ENCODE assay signal across 22 mouse cellular contexts in the genomic region with DNA sequence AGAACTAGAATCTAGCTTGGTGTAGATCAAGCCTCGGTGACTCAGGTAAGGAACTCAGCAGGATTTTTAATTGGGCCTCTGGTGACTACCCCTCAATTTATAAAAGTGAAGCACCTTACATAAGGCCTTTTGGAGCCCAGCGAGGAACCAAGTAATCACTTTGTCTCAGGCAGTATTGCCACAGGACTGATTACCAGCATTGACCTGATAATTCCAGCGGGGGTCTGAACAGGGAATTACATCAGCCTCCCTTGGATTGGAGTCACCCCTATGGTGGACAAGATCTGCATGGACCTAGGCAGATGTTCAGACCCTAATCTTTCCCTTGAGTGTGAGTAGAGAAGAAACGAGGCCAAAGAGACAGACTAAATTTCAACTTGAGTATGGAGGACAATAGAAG. TPM values are rescaled to one million over a fixed set of nuclear protein-coding genes. Genes with fewer than 3 reads are reported as not detected.
DNase-seq lines count a peak whose midpoint lies in the region; ATAC-seq and TF ChIP-seq lines count a peak whose summit lies in the region.
"Had no signal": no experiment of that assay in that cellular context is flagged by ENCODE, and none has a peak within 500 bp of the region (broad histone marks: within the 10 kb centered on the region; RNA-seq: fewer than 3 reads in every experiment).

No protein-coding gene starts in this region.

- ATAC-seq in midbrain, embryonic 11.5 days (ENCODE audit: low FRiP score), result no peak
- ATAC-seq in midbrain, postnatal 0 days (ENCODE audit: low FRiP score), result no peak
- ATAC-seq: activated CD4-positive, CD25-positive, alpha-beta regulatory T cell, adult 4 months; CD4-positive, CD25-positive, alpha-beta regulatory T cell, adult 4 months; Patski had no signal

- no peak for TF ChIP-seq POLR2A in MEL (IDR thresholded peaks at IDR 0.05; ENCODE audit: control insufficient read depth in 1 of 2, insufficient read depth in 1 of 2, low read depth in 1 of 2, low read length in 2 of 2, poor library complexity in 1 of 2)

- WGBS in midbrain, embryonic 11.5 days, result 77% methylated on average over 4 of the region's 4 CpGs
- 87% methylated on average over 4 of the region's 4 CpGs for WGBS in midbrain, postnatal 0 days

- DNase-seq in midbrain, embryonic 11.5 days (ENCODE audit: low spot score, missing footprints), result peak; percentile 28
- DNase-seq in midbrain, postnatal 0 days (ENCODE audit: low spot score), result no peak
- no peak for DNase-seq in MEL (ENCODE audit: low read depth, low spot score)
- no peak for DNase-seq in right cerebral cortex, adult 2 months (ENCODE audit: low spot score in 2 of 2)
- DNase-seq: adrenal gland, adult 2 months; adrenal gland, adult 8-10 months; adrenal gland, postnatal 10 days; adrenal gland, postnatal 14 days; adrenal gland, postnatal 25 days; adrenal gland, postnatal 36 days; B cell, adult 2 months; cerebellum, adult 11 months; cerebellum, adult 11-12 months; cerebellum, adult 18-20 months; cerebellum, adult 2 months had no signal

- no peaks in the 10 kb centered on the region; the same call in 1 of the 2 replicates for H3K9me3 ChIP-seq in midbrain, embryonic 11.5 days (ENCODE audit: control insufficient read depth, low read length)
- H3K9me3 ChIP-seq in midbrain, postnatal 0 days (ENCODE audit: low read length), result no peaks in the 10 kb centered on the region
- H3K9me3 ChIP-seq in MEL (replicated peaks; ENCODE audit: insufficient read depth, low read length), result no peaks in the 10 kb centered on the region
- H3K9me3 ChIP-seq: G1E had no signal

- TF ChIP-seq CTCF in midbrain, postnatal 0 days (IDR thresholded peaks at IDR 0.05), result no peak
- no peak for TF ChIP-seq CTCF in MEL (IDR thresholded peaks at IDR 0.05 in 2 of 3, conservative IDR thresholded peaks at IDR 0.05 in 1 of 3; ENCODE audit: control insufficient read depth in 1 of 3, insufficient read depth in 1 of 3, low read depth in 2 of 3, low read length in 3 of 3, poor library complexity in 1 of 3, severe bottlenecking in 1 of 3)

- no peak overlapping the region for H3K9ac ChIP-seq in midbrain, embryonic 11.5 days (ENCODE audit: low read length)
- H3K9ac ChIP-seq in midbrain, postnatal 0 days (replicated peaks; ENCODE audit: low read length, poor library complexity, severe bottlenecking), result no peak overlapping the region
- no peak overlapping the region for H3K9ac ChIP-seq in MEL (ENCODE audit: control insufficient read depth, low read depth, low read length, poor library complexity, severe bottlenecking)

- H3K27me3 ChIP-seq in midbrain, embryonic 11.5 days (ENCODE audit: control insufficient read depth, insufficient read depth, low read length), result no peaks in the 10 kb centered on the region
- H3K27me3 ChIP-seq in midbrain, postnatal 0 days (ENCODE audit: insufficient read depth, low read length), result no peaks in the 10 kb centered on the region
- no peaks in the 10 kb centered on the region for H3K27me3 ChIP-seq in MEL (ENCODE audit: control insufficient read depth in 1 of 2, insufficient read depth in 2 of 2, low read length in 2 of 2)
- H3K27me3 ChIP-seq: CH12.LX, Patski had no signal

- H3K4me1 ChIP-seq in midbrain, embryonic 11.5 days (ENCODE audit: control insufficient read depth, insufficient read depth, low read length), result no peaks in the 10 kb centered on the region
- H3K4me1 ChIP-seq in midbrain, postnatal 0 days (ENCODE audit: insufficient read depth, low read length), result no peaks in the 10 kb centered on the region
- peaks cover 5 to 8% of the 10 kb centered on the region in 2 experiments; a peak in 2 of 4 replicates for H3K4me1 ChIP-seq in MEL (ENCODE audit: control insufficient read depth in 1 of 2, insufficient read depth in 2 of 2, low read length in 2 of 2)

- H3K4me3 ChIP-seq in midbrain, embryonic 11.5 days (ENCODE audit: low read depth, low read length), result no peak overlapping the region
- H3K4me3 ChIP-seq in midbrain, postnatal 0 days (ENCODE audit: low read depth, low read length), result no peak overlapping the region
- no peak overlapping the region for H3K4me3 ChIP-seq in MEL (ENCODE audit: control insufficient read depth in 1 of 2, insufficient read depth in 1 of 2, low read depth in 2 of 2, low read length in 2 of 2)

- no peak overlapping the region for H3K27ac ChIP-seq in midbrain, embryonic 11.5 days (ENCODE audit: low read depth, low read length)
- no peak overlapping the region for H3K27ac ChIP-seq in midbrain, postnatal 0 days (ENCODE audit: low read depth, low read length)
- no peak overlapping the region for H3K27ac ChIP-seq in MEL (ENCODE audit: control insufficient read depth, low read depth, low read length)

- no peaks in the 10 kb centered on the region for H3K36me3 ChIP-seq in midbrain, embryonic 11.5 days (ENCODE audit: control insufficient read depth, insufficient read depth, low read length)
- H3K36me3 ChIP-seq in midbrain, postnatal 0 days (ENCODE audit: insufficient read depth, low read length), result no peaks in the 10 kb centered on the region
- no peaks in the 10 kb centered on the region for H3K36me3 ChIP-seq in MEL (ENCODE audit: control insufficient read depth in 1 of 2, insufficient read depth in 2 of 2, low read length in 2 of 2)
- H3K36me3 ChIP-seq: G1E had no signal

- H3K4me2 ChIP-seq in midbrain, embryonic 11.5 days, result no peak overlapping the region
- H3K4me2 ChIP-seq in midbrain, postnatal 0 days (ENCODE audit: low read depth, low read length, poor library complexity, severe bottlenecking), result no peak overlapping the region

- TF ChIP-seq RAD21 in MEL (IDR thresholded peaks at IDR 0.05; ENCODE audit: low read depth, low read length), result no peak

- TF ChIP-seq EP300 in MEL (IDR thresholded peaks at IDR 0.05; ENCODE audit: low read depth in 1 of 2, low read length in 2 of 2), result peak in 1 of 2 experiments; percentile 63; a peak in 1 of 4 replicates

- H3K79me2 ChIP-seq in MEL (ENCODE audit: control insufficient read depth, insufficient read depth, low read length, poor library complexity), result no peaks in the 10 kb centered on the region

TF ChIP-seq in MEL, 35 proteins besides CTCF, POLR2A, EP300 and RAD21:
- peak; percentile 78; the same call in 1 of the 2 replicates for TF ChIP-seq TCF12 (IDR thresholded peaks at IDR 0.05; ENCODE audit: low read depth, low read length)
- no peak for TF ChIP-seq MXI1 (IDR thresholded peaks at IDR 0.05; ENCODE audit: low read depth, low read length)

RNA-seq across cellular contexts. Expression of gene Dbx2, which starts 26.9 kb away (rescaled TPM):
- polyA plus RNA-seq in midbrain, embryonic 11.5 days (2014; fragmentation: Nextera tagmentation; extraction: Ambion mirVana), result 3.0 and 4.0 TPM in 2 replicates
- 4.9 and 5.8 TPM in 2 replicates for total RNA-seq in midbrain, postnatal 0 days (2014; rRNA removed)
- 18.4 and 23.0 TPM in 2 replicates for polyA plus RNA-seq in midbrain, postnatal 0 days (2015; fragmentation: Nextera tagmentation; extraction: Ambion mirVana)
- 0.04 and 0.10 TPM in 2 replicates for total RNA-seq in MEL (2012; rRNA removed)
- polyA plus RNA-seq in MEL (2012; ENCODE audit: insufficient read depth in 1 of 2, insufficient read length in 2 of 2, low read depth in 1 of 2, low replicate concordance in 2 of 2, missing spikeins in 1 of 2), result under 1 TPM in 1 of 2 experiments, not detected in 1; 0.15 TPM
- total RNA-seq: adrenal gland, adult 18-20 months; adrenal gland, adult 2 months; adrenal gland, adult 8-10 months; adrenal gland, postnatal 10 days; adrenal gland, postnatal 25 days; adrenal gland, postnatal 36 days had no signal
- polyA plus RNA-seq: activated CD4-positive, CD25-positive, alpha-beta regulatory T cell, adult 4 months; C2C12; CD4-positive, CD25-positive, alpha-beta regulatory T cell, adult 4 months; Patski had no signal
